Mouse (Mus musculus) heart, postnatal 10 days (tissue): ENCODE measurements around the gene B4galnt1. TPM values are rescaled to one million over a fixed set of nuclear protein-coding genes. Genes with fewer than 3 reads are reported as not detected.
"Not testable (repeated sequence)": the region's sequence is repeated elsewhere in the genome, so short reads cannot be mapped to it uniquely, and the experiment has no call there.

Experiments
- DNase-seq, 2 experiments: peaks; one replicate each; pipeline ENCODE4 v3.0.0; 2021
- intact Hi-C: fragments of 180-260 bp; cut with DNase I; formaldehyde crosslinking; loops from one replicate; pipeline ENCODE4 v1.15.1; 2025
- total RNA-seq, 2 experiments: library from RNA; stranded (reverse); gene quantifications; 2 replicates each; pipeline ENCODE4 v1.2.3; 2021

Gene B4galnt1
- total RNA-seq, 2 experiments from 2014 or later, result 3.6 to 3.8 TPM

GRCm38 (mm10) chr10:127140971-127141370, 24.1 kb upstream of the B4galnt1 start:
- intact Hi-C loops, result no loop called here

GRCm38 (mm10) chr10:127141500-127141899, 23.5 kb upstream of the B4galnt1 start:
- intact Hi-C loops, result no loop called here

More at GRCm38 (mm10) chr10:127140971-127141370, 24.1 kb upstream of the B4galnt1 start:
- no peak for DNase-seq

GRCm38 (mm10) chr10:127143228-127143627, 21.8 kb upstream of the B4galnt1 start:
- DNase-seq, result no peak
- intact Hi-C loops, result no loop called here

More at GRCm38 (mm10) chr10:127141500-127141899, 23.5 kb upstream of the B4galnt1 start:
- no peak for DNase-seq

- intact Hi-C loops, result no loop called here
- no peak for DNase-seq
Observed at GRCm38 (mm10) chr10:127144536-127144935, 20.5 kb upstream of the B4galnt1 start.

- DNase-seq, result no peak
- intact Hi-C loops, result no loop called here
Observed at GRCm38 (mm10) chr10:127145303-127145702, 19.7 kb upstream of the B4galnt1 start.

GRCm38 (mm10) chr10:127147135-127147534, 17.9 kb upstream of the B4galnt1 start:
- intact Hi-C loops, result no loop called here
- DNase-seq, result peak in 1 of 2 experiments; percentile 17

GRCm38 (mm10) chr10:127150471-127150872, 14.6 kb upstream of the B4galnt1 start:
- no peak for DNase-seq
- intact Hi-C loops, result no loop called here

- intact Hi-C loops, DNase-seq: not testable (repeated sequence)
Observed at GRCm38 (mm10) chr10:127151233-127151632, 13.8 kb upstream of the B4galnt1 start.

- intact Hi-C loops, DNase-seq: not testable (repeated sequence)
Observed at GRCm38 (mm10) chr10:127152556-127152955, 12.5 kb upstream of the B4galnt1 start.

GRCm38 (mm10) chr10:127153323-127153722, 11.7 kb upstream of the B4galnt1 start:
- intact Hi-C loops, result no loop called here
- DNase-seq, result no peak

- intact Hi-C loops, result no loop called here
- DNase-seq, result no peak
Observed at GRCm38 (mm10) chr10:127154241-127154640, 10.8 kb upstream of the B4galnt1 start.

GRCm38 (mm10) chr10:127154652-127155051, 10.4 kb upstream of the B4galnt1 start:
- no peak for DNase-seq
- intact Hi-C loops, result no loop called here

- intact Hi-C loops, result no loop called here
- no peak for DNase-seq
Observed at GRCm38 (mm10) chr10:127156089-127156488, 8.9 kb upstream of the B4galnt1 start.

- intact Hi-C loops, result no loop called here
- DNase-seq, result no peak
Observed at GRCm38 (mm10) chr10:127156511-127156910, 8.5 kb upstream of the B4galnt1 start.

- intact Hi-C loops, result no loop called here
- DNase-seq, result no peak
Observed at GRCm38 (mm10) chr10:127158471-127158870, 6.6 kb upstream of the B4galnt1 start.

- intact Hi-C loops, result no loop called here
Observed at GRCm38 (mm10) chr10:127160081-127160480, 4.9 kb upstream of the B4galnt1 start.

GRCm38 (mm10) chr10:127160728-127161127, 4.3 kb upstream of the B4galnt1 start:
- intact Hi-C loops, result no loop called here

More at GRCm38 (mm10) chr10:127160081-127160480, 4.9 kb upstream of the B4galnt1 start:
- DNase-seq, result no peak

GRCm38 (mm10) chr10:127162771-127163261, 2.2 kb upstream of the B4galnt1 start:
- intact Hi-C loops, result not testable (repeated sequence)

More at GRCm38 (mm10) chr10:127160728-127161127, 4.3 kb upstream of the B4galnt1 start:
- DNase-seq, result no peak

GRCm38 (mm10) chr10:127164190-127164589, 835 bp upstream of the B4galnt1 start:
- intact Hi-C loops, result no loop called here
- no peak for DNase-seq

More at GRCm38 (mm10) chr10:127162771-127163261, 2.2 kb upstream of the B4galnt1 start:
- DNase-seq, result not testable (repeated sequence)

- intact Hi-C loops, result loop anchor here (5.0 kb wide), 1 partner anchor 43 kb away; the partner anchor contains the start of gene Os9
- peak in 1 of 2 experiments; percentile 50 for DNase-seq
Observed at GRCm38 (mm10) chr10:127165354-127165653, 279 bp downstream of the B4galnt1 start.

GRCm38 (mm10) chr10:127165654-127166403, 804 bp downstream of the B4galnt1 start:
- DNase-seq, result peak; percentile 47 to 50
- intact Hi-C loops, result loop anchor here (5.0 kb wide), 1 partner anchor 44 kb away; the partner anchor contains the start of gene Os9

GRCm38 (mm10) chr10:127166404-127166715, 1.3 kb downstream of the B4galnt1 start:
- intact Hi-C loops, result loop anchor here (5.0 kb wide), 1 partner anchor 44 kb away; the partner anchor contains the start of gene Os9
- no peak for DNase-seq
